Mouse (Mus musculus): ENCODE measurements at regions not wholly inside any gene's neighbourhood (a gene's known extent, or its start where the extent isn't known, plus 50 kb on each side); places are given as distances from the start of the nearest gene placed in this dataset.
A peak's percentile ranks its signal among the peaks of the same experiment; 100 is the strongest.

DNA sequence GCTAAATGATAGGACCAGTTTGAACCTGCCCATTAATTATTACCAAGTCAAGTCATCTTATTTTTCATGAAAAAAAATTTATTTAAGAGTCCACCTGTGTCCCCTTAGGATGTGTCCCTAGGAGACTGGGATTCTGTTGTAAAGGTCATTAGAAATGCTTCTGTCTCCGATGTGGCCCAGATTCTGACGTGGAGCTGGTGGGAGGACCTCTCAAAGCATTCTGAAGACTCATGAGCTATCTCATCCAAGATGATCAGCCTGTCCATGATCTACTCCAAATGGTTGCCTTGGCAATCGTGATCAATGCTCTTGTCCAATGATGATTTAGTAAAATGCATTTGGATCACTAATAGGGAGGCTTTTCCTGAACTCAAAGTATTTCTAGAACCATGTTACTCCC lies 163.4 kb upstream of the Gm5148 start:
- no peak for DNase-seq (ENCODE audit: low spot score in 2 of 2)

DNA sequence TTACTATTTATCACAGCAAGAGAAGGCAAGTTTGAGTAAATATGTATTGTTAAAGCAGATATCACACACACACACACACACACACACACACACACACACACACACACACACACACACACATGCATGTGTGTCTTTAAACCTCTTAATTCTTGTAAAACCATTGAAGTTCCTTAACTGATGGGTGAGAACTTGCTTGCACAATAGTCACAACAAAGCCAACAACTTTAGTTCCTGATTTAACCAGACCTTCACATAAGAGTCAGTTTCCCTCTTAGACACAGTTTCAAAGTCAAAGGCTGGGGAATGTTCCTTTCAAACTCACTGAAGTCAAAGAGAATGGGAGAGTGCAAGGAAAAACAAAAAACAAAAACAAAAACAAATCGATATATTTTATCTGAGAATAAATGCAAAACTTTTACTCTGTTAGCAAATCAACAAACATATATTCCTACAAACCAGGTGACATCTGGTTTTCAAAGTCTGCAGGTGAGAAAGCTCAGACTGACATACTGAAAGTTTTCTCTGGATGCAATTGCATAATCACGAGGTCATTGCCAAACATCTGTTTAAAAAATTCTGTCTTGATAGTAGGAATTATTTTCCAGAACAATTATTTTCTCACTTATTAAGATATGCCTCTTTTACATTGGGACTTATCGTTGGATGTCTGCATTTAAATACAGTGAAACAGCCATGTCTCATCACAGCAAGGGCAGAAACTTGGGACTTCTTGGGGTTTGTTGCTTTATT lies 162.6 kb upstream of the Gm5148 start:
- DNase-seq (ENCODE audit: low spot score in 2 of 2): no peak

DNA sequence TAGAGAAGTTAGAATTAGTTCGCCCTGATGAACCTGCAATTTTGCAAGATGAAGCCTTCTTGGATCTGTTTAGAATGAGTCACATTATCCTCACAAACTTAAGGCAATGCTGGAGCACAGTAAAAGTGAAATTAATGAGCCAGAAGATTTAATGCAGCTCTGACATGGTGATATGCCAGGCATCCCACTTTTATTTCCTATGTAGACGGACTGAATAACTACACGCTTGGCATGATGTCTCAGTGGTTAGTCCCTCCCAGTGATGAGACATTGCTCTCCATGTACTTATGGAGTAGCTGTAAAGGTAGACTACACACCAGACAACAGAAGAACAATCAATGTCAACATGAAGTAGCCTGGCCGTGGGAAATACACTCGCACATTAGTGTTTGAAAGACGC lies 161.5 kb upstream of the Gm5148 start:
- DNase-seq (ENCODE audit: low spot score in 2 of 2): no peak

DNA sequence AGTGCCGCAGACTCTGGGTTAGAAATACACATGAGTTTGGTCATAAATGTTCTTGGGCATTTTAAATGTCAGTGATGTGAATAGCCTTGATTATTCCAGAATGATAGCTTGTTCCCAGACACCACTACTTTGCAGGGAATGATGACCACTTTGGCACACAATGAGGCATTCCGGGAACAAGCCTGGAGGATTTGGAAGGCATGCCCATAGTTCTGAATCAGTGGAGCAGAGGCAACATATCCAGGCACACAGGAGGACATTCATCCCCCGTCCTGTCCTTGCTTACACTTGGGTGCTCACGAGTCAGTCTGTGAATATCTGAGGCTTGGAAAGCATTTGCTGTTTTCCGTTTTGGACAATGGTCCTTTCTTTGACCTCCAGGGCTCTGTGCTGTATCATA lies 158.1 kb upstream of the Gm5148 start:
- DNase-seq (ENCODE audit: low spot score in 2 of 2): no peak

DNA sequence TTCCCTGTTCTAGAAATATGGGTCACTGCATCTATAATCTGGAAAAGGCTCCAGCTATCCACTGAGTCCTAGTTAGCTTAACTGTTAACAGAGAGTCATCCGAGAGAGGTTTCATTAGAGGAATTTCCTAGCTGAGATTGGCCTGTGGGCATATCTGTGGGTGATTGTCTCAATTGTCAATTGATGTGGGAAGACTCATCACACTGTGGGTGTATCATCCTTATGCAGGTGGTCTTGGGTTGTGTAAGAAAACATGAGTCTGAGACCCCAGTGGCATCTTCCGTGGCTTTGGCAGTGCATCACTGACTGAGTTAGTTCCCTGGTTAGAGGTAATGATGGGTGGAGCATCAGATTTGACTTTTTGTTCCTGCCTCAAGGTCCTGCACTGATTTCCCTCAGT lies 156.7 kb upstream of the Gm5148 start:
- no peak for DNase-seq (ENCODE audit: low spot score in 2 of 2)

DNA sequence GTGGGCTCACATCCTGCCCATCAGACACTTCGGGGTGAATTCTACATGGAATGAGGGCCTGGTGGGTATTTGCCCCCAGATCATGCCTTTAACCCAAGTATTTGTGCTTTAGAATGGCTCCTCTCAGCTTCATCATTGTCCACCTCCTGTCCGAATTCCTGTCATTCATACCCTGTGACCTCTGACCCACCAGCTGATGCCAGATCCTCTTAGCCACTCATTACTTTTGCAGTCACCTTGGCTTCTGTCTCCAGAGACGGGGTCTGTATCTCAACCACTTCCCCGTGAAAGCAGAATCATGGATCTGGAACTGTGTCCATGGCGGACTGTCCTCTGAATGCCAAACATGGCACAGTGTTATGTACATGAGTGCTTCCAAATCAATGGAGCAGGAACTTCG lies 154.8 kb upstream of the Gm5148 start:
- DNase-seq (ENCODE audit: low spot score in 2 of 2): no peak

DNA sequence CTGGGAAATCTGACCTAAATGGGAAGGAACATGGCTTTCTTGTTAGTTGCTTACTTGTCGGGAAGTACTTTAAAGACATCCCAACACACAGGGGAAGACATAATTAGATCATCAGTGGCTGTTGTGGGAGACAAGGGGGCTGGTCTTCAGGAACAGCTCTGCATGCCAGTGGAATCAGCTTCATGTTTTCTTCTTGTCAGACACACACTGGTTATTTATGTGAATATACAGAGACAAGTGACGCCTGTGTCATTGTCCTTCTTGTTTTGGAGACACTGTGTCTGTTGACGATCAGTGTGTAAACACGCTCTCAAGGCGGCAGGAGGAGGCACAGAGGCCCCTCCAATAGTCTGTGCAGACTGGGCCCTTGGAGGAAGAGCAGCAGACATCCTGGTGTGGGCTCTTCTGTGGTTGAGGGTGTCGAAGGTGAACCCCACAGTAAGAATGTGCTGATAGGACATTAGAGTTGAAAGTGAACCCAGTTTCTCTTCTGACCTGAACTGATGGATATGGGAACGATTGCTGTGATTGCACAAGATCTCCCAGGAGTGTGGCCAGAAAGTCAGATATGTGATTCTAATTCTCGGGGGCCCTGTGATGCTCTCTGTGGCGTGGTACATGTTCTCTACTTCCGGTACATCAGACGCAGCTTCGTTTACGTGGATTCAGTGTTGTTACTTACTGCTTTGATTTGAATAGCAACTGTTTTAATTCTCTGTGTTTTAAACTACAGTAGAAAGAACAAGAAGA lies 151.9 kb upstream of the Gm5148 start:
- DNase-seq (ENCODE audit: low spot score in 2 of 2): no peak

DNA sequence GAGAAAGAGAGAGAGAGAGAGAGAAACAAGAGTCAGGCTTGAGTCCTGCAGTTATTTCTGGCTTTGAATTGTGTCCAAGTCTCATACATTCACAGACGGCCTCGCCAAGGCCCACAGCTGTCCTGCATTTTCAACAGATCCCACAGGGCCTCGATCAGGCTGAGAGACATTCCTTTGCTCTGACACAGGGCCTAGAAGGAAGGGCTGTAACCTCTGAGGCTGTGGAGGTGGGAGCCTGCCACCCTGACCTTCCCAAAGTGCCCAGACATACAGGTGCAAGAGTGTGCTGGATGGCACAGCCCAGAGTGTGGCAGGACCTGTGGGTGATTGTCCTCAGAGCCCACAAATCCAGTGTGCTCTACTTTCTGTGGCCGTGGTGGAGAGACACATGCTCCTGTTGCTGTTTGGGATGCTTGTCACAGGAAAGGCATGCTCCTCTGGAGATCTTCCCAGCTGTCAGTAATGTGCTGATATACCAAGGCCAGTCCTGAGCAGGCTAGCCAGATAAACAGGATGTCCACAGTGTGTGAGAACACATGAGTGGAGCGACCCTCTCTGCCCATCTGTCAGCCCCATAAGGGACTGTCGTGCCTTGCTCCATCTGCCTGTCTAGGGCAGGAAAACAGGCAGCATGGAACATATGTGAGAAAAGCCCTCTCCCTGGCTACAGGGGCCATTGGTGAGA lies 151.2 kb upstream of the Gm5148 start:
- peak in 1 of 2 experiments; percentile 50 for DNase-seq (ENCODE audit: low spot score in 2 of 2)

DNA sequence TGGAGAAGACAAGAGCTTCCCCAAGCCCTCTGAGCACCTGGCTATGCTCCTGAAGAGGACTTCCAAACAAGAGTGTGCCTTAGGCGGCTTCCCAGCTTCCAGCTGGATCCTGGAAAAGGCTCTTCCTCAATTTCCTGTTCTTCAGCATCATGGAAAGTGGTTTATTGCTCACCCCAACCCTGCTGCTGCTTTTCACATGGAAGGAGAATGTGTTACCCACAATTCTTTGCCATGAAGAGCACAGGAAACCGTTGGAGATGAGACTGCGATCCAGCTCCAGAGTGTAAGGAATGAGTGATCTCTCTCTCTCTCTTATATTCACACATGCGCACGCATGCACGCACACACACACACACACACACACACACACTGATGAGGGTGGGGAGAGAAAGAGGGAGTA lies 150.6 kb upstream of the Gm5148 start:
- DNase-seq (ENCODE audit: low spot score in 2 of 2): no peak

DNA sequence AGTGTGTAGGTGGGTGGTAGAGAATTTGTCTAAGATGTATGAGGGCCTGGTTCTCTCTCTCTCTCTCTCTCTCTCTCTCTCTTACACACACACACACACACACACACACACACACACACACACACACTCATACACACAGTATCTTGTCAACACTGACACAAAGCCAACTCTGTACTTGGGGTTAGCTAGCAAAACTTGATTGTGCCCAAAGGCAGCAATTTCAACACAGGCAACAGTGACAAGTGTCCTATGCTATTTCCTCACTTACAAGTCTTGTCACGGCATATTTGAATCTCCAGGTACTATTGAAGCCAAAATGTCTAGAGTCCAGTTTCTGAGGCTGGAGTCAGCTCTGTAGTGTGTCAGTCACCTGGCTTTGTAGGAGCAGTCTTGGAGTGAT lies 150.1 kb upstream of the Gm5148 start:
- DNase-seq (ENCODE audit: low spot score in 2 of 2): no peak

DNA sequence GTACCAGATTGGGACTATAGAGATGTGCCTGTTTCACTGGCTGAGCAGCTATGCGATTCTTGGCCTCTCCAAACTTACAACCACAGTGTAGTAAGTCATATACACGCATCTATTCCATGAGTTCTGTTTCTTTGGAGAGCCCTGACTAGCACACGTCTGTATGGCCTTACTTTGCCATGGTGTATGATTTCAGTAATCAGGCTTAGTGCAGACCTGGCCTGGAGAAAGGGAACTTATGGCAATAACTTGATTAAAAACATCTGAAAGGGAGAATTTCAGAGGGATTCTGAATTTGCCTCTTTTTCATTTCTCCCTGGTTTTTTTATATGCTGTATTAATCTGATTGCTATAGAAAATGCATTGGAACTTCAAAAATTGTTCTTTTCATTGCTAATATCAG lies 148.0 kb upstream of the Gm5148 start:
- DNase-seq (ENCODE audit: low spot score in 2 of 2): no peak

DNA sequence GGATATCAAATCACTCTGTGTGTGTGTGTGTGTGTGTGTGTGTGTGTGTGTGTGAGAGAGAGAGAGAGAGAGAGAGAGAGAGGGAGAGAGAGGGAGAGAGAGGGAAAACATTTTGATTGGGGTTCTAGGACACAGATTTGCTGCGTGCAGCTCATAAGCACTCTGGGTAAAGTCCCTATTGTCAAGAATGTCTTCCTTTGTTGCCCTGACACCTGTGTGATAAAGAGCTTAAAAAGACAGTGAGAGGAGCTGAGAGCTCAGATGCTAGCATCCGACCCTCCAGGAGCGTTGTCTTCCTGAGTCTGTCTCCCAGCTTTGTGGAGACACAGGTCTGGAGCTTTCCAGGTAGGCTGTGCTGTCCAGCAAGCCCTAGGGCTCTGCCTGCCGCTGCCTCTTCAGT lies 146.8 kb upstream of the Gm5148 start:
- no peak for DNase-seq (ENCODE audit: low spot score in 2 of 2)

DNA sequence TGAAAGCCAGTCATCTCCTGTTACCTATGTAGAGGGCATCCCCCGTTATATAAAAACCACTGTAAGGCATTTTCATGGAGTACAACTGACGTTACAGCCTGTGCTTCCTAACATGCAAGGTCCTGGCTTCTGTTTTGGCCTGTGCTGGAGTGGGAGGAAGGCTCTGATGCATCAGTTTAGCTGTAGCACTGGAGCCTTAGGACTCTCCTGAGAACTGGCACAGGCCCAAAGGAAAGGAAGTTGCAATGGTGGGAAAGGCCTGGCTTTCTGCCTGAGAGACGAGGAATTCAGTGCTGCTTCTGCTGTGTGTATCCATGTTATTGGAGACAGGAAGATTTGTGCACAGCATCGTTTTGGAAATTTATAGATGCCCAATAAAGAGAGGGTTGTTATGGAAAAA lies 144.2 kb upstream of the Gm5148 start:
- DNase-seq (ENCODE audit: low spot score in 2 of 2): no peak

DNA sequence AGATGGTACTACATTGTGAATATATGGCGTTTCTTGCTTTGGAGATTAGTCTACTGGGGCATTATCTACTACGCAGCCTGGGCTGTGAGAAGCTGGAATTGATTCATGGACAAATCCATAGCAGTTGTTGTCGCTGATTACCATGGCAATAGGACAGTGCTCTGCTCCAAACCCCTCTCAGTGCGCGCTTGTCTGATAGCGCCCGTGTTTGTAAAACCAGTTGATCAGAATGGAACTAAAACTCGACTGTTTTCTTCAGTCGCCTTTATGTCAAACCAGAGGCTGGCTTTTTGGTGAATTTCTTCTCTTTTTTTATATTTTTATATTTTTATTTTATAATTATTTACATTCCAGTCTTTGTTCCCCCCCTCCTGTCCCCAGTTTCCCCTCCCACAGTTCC lies 138.5 kb upstream of the Gm5148 start:
- no peak for DNase-seq (ENCODE audit: low spot score in 2 of 2)

DNA sequence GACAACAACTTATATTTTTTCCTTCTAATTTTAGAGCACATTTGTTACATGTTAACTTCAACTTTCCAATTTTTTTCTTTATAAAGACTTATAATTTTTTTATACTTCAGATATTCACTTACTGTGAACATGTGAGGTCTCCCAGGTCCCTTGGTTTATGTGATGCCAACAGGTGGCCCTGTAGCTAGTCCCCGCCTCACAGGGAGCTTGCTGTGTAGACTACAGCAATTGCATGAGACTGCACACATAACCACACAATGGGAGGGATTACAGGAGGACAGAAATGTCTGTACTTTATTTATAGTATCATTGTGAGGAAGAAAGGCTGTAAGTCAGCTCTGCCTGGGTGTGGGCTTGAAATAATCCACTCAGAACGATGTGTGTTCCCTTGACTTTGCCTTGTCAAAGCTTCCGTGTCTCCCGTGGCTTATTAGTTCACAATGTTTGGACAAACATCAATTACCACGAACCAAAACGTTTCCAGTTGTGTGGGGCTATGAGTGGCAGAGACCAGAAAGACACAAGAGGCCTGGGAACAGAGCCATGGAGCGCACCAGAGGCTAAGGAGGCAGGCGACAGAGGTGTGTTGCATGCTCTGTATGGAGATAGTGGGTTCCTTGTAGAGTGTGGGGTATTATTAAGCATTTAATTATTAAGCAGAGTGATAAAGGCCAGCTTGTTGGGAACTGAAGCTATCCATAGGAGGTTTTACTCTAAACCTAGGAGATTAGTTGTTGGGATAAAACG lies 136.6 kb upstream of the Gm5148 start:
- DNase-seq (ENCODE audit: low spot score in 2 of 2): no peak

DNA sequence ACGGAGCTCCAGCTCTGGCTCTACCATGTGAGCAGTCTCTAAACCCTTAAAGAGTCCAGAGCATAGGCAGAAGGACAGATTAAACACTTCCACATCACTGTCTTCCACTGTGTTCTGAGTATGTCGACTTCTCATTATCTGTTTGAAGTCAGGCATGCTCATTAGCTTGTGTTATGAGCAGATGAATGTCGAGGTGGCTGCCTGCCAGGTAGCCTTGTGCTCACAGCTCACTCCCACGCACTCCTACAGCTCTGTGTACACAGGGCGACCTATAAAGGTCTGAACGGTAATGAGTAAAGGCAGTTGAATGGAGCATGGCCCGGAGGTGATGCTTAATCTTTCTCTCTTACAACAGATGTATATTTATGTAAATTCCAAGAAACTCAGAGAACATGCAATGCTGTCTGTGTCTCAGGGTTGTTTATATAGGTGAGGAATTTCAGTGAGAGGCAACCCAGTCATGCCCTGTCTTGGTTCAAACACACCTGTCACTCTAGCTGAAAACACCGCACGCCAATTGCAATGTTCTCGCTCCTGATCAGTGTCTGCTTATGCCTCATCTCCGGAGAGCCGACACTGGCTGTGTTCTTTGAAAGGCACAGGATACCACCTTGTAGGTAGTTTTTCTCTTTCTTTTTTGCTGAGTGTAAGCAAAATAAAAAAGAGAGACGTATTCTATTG lies 135.9 kb upstream of the Gm5148 start:
- peak in 1 of 2 experiments; percentile 63 for DNase-seq (ENCODE audit: low spot score in 2 of 2)

DNA sequence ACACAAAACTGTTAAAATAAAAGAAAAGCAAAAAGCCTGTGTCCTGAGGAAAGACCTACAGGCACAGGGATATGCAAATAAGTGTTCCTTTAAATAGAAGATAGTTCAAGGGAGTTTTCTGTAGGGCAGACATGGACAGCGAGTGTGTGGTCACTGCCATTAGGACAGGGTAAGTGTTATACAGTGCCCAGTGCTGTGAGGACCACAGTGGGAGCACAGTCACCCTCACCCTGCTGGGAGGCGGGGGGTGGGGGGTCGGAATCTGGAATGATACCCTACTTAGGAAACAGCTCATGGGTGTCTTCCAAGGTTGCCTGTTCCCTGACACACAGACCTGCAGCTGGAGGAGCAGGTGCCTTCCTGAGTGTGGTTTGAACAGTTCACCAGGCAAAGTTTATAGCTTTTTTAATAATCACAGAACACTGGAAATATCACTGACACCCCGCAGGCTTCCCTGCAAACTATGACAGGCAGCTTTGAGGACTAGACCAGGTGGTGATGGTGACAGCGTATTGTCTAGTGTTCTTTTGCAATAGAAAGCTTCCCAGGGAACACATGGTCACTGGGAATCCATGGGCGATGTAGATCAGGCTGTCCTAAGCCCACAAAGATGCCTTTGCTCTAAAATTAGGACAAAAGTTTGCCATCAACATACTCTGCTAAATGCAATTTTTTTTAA lies 134.5 kb upstream of the Gm5148 start:
- DNase-seq (ENCODE audit: low spot score in 2 of 2): no peak

DNA sequence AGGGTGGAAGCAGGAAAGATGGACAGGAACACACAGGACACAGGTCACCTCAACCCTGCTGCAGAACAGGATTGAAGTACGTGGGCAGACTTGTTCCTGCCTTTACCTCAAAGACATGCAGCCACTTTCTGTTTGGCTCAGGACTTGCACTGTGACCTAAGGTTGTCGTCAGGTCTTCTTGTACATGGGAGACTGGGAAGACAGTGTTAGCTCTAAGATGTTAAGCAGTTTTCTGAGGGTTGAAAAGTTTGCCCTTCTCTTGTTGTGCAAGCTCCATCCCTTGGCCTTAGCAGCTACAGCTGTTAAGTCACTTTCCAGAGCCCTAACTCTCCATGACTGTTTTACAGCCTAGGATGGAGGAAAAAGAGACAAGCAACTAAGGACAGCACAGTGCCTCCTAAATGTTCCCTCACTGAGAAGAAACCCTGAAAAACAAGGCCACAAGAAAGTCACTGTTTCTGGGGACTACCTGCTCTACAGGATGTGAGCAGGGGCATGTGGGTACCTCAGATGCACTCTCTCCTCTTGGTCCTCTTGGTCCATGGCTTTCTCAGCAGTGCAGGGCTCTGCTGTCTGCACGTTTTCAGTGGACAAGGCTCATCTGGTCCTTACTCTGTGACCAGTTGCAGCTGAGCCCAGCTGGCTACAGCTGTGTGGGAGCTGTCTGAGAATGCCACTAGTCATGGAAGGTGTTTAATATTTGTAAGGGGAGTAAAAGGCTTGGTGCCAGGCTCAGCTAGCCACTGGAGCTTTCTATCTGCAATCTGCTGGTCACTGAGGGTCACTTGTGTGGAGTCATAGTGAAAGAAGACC lies 122.1 kb upstream of the Gm5148 start:
- DNase-seq (ENCODE audit: low spot score in 2 of 2): no peak

DNA sequence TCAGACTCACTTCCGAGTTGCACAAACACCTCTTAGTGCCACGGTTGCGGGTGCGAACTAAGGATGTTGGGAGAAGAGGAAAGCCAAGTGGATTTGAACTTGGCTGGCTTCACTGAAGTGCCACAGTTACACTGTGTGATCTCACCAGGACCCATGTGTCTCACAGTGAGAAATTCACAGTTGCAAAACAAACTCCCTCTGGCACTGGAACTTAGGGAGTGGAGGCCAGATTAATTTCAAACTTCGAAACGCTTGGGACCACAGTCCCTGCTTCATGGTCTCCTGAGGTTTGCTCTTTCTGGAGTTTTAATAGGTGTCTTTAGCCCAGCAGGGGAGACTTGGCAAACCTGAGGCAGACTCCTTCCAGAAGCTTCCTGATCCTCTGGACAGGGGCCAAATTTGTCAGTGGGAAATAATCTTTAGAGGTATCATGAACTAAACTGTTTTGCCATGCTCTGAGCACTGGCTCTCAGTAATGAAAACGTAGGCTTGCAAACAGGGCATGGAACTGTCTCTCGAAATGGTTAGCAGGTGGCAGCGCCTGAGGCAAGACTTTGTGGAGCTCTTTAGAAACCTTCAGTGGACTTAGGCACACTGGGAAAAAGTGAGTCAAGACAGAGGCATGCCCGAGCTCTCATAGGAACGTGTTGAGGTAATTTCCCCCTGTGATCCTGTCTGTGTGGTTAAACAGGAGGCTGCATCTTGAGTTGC lies 121.2 kb upstream of the Gm5148 start:
- DNase-seq (ENCODE audit: low spot score in 2 of 2): no peak
